Mouse (Mus musculus): ENCODE results near the gene Gm12117.

DNA sequence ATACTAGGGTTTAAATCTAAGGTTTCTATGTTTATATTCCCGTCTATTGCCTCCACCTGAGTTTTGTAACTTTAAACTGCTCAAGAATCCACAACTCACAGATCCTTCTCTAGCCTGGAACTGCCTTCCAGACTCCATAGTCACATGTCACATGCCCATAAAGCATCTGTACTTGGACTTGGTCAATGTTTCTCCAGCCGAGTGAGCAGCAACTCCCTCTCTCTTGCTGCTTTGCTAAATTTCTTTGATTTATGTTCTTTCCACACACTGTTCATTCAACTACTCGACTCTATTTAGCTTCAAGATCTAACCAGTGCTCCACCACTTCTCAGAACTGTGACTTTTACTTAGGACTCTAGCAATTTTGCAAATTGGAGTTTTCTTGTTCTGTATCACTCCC is 1.7 kb downstream of the Gm12117 start:
- no peak for TF ChIP-seq CTCF (IDR thresholded peaks at IDR 0.05; ENCODE audit: borderline replicate concordance, extremely low read depth, insufficient read depth, insufficient read length)
- TF ChIP-seq POLR2A (IDR thresholded peaks at IDR 0.05; ENCODE audit: borderline replicate concordance, extremely low read depth, insufficient read depth, insufficient read length, poor library complexity, severe bottlenecking) = no peak
